Mouse (Mus musculus) gastrocnemius, postnatal 25 days (tissue): Measurements from ENCODE around the gene Rpl23a. TPM values are rescaled to one million over a fixed set of nuclear protein-coding genes. Genes with fewer than 3 reads are reported as not detected.

ENCODE experiments used
- DNase-seq: peaks from one replicate; pipeline ENCODE4 v3.0.0; 2022
- total RNA-seq, 2 experiments: library from RNA; stranded (reverse); gene quantifications; 1 replicate in 1 of 2; 2 replicates in 1 of 2; pipeline ENCODE4 v1.2.3; 2021

Rpl23a gene
- total RNA-seq, 2 experiments from 2014 or later, result 715 to 745 TPM

DNA sequence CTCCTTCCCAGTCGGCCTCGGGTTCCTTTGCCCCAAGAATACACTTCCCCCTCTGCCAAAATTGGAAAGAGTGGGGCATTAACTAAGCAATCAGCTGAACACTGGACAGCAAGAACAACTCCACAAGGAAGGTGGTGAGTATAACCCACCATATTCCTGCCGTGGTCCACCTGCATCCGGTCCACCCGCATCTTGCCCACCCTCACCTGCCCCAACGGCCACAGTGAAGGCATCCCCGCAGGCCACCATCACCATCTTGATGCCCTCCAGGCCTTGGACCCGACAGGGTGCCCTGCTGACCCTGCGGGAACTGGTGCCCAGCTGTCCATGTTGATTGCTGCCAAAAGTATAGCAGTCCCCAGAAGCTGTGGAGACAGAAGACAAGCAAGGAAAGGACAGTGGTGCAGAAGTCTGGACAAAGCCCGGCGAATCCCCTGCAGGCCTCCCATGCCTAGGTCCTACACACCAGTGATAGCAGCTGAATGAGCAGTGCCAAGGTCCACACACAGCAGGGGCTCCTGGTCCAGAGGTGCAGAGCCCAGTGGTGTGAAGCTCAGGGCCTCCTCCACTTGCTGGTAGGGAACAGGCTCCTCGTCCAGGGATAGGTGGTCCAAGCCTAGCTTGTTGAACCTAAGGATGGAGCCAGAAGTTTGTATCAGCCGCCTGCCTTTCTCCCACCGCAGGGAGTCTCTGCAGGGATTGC lies 16.0 kb downstream of the Rpl23a start:
- no peak for DNase-seq

- DNase-seq, result no peak
Observed at GRCm38 (mm10) chr11:78166640-78167039, 16.7 kb downstream of the Rpl23a start.

DNA sequence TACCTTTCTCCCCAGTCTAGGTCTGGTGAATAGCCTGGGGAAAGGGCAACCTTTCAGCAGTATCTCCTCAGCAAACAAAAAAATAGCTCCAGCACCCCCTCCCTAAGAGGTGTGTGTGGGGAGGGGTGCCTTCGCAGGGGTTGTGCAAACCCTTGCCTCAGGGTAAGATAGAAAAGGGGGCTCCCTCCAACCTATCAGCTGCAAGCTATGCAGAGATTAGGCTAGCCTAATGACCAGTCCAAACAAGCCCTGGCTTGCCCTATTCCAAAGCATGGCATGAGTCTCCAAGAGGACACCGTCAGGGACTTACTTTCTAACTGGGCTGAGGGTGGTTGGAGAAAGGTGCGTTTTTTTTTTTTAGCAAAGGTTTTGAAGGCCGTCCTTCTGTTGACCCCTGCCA lies 17.2 kb downstream of the Rpl23a start:
- DNase-seq, result no peak

GRCm38 (mm10) chr11:78165761-78166109 lies 17.6 kb downstream of the Rpl23a start:
- DNase-seq, result peak; percentile 51

- peak; percentile 85 for DNase-seq
Observed at GRCm38 (mm10) chr11:78164924-78165760, 18.2 kb downstream of the Rpl23a start, which contains the start of gene Traf4. TSS of gene Traf4 (minus strand) at chr11:78165589.

DNA sequence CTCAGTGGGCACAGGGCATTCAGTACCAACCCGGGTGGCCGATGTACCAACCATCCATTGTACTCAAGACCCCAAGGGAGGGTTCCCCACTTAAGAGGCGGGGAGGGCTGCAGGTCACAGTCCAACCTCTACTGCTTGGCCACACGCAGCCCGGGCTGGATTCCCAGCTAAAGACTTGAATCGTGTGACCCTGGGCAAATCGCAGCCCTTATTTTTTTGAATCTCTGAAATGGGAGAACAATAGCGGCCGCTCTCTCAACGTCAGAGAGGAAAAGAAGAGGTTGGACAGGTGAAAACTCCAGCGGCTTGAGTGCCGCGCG lies 18.8 kb downstream of the Rpl23a start:
- no peak for DNase-seq

GRCm38 (mm10) chr11:78163681-78164603 lies 19.4 kb downstream of the Rpl23a start:
- DNase-seq, result peak; percentile 69

- DNase-seq, result no peak
Observed at GRCm38 (mm10) chr11:78163045-78163444, 20.3 kb downstream of the Rpl23a start.

DNA sequence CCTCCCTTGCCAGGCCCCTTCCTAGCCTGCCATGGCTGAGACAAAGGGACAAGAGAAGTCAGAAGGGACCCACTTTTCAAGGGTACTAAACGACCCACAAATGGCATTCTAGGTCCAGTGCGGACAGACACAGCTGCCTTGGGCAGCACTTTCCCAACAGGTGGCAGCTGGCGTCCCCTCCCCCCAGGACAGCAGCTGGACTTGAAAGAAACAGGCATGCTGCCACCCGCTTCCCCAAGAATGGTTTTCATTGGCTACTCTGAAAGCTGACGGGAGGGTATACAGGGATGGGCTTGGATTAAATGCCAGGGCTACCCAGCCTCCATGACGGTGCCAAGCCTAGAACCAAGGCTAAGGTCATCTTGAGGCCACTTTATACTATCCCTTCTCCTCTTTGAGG lies 20.9 kb downstream of the Rpl23a start:
- peak; percentile 73 for DNase-seq

DNA sequence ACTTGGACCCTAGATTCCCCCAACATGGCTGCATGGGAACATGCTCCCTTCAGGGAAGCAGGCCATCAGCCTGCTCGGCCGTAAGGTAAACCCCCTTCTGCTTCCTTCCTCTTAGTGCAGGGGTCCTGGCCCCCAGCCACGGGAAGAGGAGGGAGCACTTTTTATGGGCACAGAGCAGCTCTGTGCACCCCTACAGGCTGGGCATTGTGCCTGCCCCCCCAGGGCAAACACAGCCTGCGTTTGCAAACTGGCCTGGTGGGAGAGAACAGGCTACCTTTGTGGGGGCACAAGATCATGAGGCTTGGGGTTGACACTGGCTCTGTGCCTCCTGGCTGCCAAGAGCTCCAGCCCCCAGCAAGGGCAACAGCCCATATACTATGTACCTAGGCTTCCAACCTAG lies 21.4 kb downstream of the Rpl23a start:
- DNase-seq, result no peak

- no peak for DNase-seq
Observed at GRCm38 (mm10) chr11:78161169-78161568, 22.2 kb downstream of the Rpl23a start.

DNA sequence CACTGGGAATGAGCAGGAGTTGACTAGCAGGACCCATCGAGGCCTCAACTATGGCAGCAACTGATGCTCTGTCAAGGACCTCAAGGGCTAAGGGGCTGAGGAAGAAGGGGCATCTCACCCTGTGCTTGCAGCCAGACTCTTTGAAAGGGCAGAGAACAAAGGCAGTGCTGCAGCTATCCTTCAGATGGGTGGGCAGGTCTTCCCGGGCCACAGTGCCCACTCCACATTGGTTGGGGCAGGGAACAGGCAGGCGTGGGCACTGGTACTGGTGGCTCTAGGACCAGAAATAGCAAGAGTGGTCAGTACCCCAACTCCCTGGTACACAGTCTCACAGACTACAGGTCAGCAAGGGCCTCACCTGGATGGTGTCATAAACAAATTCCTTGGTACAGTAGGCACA lies 22.7 kb downstream of the Rpl23a start:
- no peak for DNase-seq

GRCm38 (mm10) chr11:78160171-78160570 lies 23.2 kb downstream of the Rpl23a start:
- DNase-seq, result no peak

- no peak for DNase-seq
Observed at GRCm38 (mm10) chr11:78159557-78159956, 23.8 kb downstream of the Rpl23a start.

DNA sequence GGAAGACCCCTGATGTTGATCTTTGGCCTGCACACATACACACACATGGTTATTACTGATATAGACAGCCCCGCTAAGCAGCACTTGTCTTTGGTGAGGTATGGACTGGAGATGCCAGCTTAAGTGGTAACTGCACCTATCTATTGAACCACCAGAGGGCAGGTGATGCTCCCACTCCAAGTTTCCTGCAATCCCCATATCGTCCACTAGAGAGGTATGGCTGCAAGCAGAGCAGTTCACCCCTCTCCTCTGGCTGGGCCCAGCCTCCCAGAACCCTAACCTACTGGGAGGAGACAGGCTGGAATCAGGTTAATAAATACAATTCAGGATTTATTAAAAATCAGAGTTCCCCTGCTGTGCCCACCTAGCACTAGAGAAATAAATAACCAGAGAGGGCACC lies 24.3 kb downstream of the Rpl23a start:
- DNase-seq, result peak; percentile 62

DNA sequence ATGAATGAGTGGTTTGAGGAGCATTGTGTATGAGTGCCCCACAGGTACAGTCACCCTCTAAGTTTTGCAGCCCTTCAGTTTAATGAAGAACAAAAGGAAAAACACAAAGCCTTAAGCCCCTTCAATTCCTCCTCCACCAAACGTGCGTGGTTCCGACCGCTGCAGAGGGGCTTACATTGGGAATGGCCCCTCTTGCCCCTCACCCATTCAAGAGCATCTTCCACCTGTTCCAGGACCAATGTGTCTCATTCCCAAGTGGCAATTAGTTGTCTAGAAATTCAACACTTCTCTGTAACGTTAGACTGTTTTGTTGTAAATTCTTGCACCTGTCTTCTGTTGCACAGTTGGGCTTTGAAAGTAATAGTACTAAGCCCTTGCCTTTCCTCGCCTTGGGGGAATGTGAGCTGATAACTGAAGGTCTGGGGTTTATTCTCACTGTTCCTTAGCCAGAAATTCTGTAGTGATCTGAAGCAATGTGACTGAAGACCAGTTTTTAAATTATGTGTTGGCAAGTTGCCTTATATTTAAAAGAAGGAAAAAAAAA lies 27.2 kb downstream of the Rpl23a start:
- DNase-seq, result no peak

DNA sequence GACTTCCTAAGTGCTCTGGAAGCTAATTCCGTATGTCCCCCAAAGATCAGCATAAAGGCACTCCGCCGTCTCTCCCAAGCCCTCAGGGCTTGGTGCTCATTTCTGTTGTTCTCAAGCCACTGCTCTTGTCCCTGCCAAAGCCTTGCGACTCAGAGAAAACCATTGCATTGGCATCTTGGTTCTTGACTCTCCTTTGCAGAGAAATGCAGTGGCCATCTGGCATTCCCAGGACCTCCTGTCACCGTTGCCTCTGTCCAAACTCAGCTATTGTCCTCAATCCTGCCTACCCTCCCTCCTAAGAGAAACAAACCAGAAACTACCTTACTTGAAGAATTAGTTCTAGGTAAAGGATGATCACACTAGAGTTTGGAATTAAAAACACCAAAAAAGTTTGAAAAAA lies 27.7 kb downstream of the Rpl23a start:
- DNase-seq, result no peak

- DNase-seq, result no peak
Observed at GRCm38 (mm10) chr11:78153778-78154177, 29.6 kb downstream of the Rpl23a start.

- DNase-seq, result peak; percentile 66
Observed at GRCm38 (mm10) chr11:78152299-78153231, 30.8 kb downstream of the Rpl23a start.

DNA sequence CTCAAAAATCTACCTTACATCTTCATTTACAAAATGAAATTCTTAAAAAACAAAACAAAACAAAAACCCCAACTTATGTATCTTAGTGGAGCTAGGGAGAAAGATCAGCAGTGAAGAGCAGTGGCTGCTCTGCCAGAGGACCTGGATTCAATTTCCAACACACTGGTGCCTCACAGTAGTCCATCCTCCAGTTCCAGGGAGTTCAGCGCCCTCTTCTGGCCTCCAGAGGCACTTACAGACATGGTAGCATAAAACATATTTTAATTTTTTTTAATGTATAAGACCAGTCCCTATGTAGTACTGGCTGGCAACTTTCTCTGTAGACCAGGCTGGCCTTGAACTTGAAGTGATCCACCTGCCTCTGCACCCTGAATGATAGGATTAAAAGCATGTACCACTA lies 32.2 kb downstream of the Rpl23a start:
- DNase-seq, result no peak
